Mouse (Mus musculus) cerebellum, adult 9-11 months (tissue): ENCODE results near the gene Elof1.
A peak's percentile ranks its signal among the peaks of the same experiment; 100 is the strongest.

Source experiments
- DNase-seq: peaks from one replicate; pipeline ENCODE4 v3.0.0; 2022

Gene Elof1

GRCm38 (mm10) chr9:22135644-22136390, 18.8 kb upstream of the Elof1 start, which contains the start of gene Acp5:
Gene Acp5 (minus strand): TSS chr9:22135711.
- DNase-seq: no peak

GRCm38 (mm10) chr9:22134988-22135643, 18.1 kb upstream of the Elof1 start:
- DNase-seq: no peak

- DNase-seq: no peak
These were observed 17.4 kb upstream of the Elof1 start for GRCm38 (mm10) chr9:22134246-22134890.

- DNase-seq: no peak
These were observed 15.2 kb upstream of the Elof1 start for GRCm38 (mm10) chr9:22132220-22132619.

GRCm38 (mm10) chr9:22131226-22131981, 14.4 kb upstream of the Elof1 start:
- DNase-seq: no peak

GRCm38 (mm10) chr9:22125246-22126027, 8.5 kb upstream of the Elof1 start:
- no peak for DNase-seq

- DNase-seq: no peak
These were observed 7.2 kb upstream of the Elof1 start for GRCm38 (mm10) chr9:22124169-22124568.

- no peak for DNase-seq
These were observed 6.2 kb upstream of the Elof1 start for GRCm38 (mm10) chr9:22123069-22123609.

- no peak for DNase-seq
These were observed 5.0 kb upstream of the Elof1 start for GRCm38 (mm10) chr9:22122005-22122404.

- no peak for DNase-seq
These were observed 4.6 kb upstream of the Elof1 start for GRCm38 (mm10) chr9:22121545-22121944.

GRCm38 (mm10) chr9:22119543-22119942, 2.6 kb upstream of the Elof1 start:
- DNase-seq: no peak

GRCm38 (mm10) chr9:22117754-22118456, 933 bp upstream of the Elof1 start:
- DNase-seq: peak; percentile 77

GRCm38 (mm10) chr9:22116086-22116485, 886 bp downstream of the Elof1 start:
- peak; percentile 47 for DNase-seq

GRCm38 (mm10) chr9:22115635-22116034, 1.3 kb downstream of the Elof1 start:
- no peak for DNase-seq

GRCm38 (mm10) chr9:22108194-22108593, 8.8 kb downstream of the Elof1 start:
- DNase-seq: no peak

- no peak for DNase-seq
These were observed 17.1 kb downstream of the Elof1 start for GRCm38 (mm10) chr9:22099922-22100321.

- DNase-seq: no peak
These were observed 17.8 kb downstream of the Elof1 start, which contains the start of gene Cnn1 for GRCm38 (mm10) chr9:22098993-22099696. Gene Cnn1 (plus strand): TSS chr9:22099216.

- DNase-seq: peak; percentile 82
These were observed 21.1 kb downstream of the Elof1 start for GRCm38 (mm10) chr9:22095854-22096307.

- DNase-seq: no peak
These were observed 24.2 kb downstream of the Elof1 start for GRCm38 (mm10) chr9:22092746-22093145.

GRCm38 (mm10) chr9:22089986-22090385, 27.0 kb downstream of the Elof1 start:
- DNase-seq: no peak
